Mouse (Mus musculus) kidney, embryonic 14.5 days (tissue): ENCODE data around the gene Pitpna. TPM values are rescaled to one million over a fixed set of nuclear protein-coding genes. Genes with fewer than 3 reads are reported as not detected.

Experiments used
- ATAC-seq: fragments of 200-750 bp; cut with Nextera tagmentation; 2 replicates; pipeline ENCODE4 v1.8.0; 2017; ENCODE audit warnings: moderate number of reproducible peaks, mild to moderate bottlenecking, moderate TSS enrichment, moderate library complexity; ENCODE audit not compliant: low FRiP score, low TSS enrichment
- H3K27ac ChIP-seq: fragments of 300-500 bp; sonication (generic); 2 replicates; pipeline ENCODE4 v1.5.1; 2014; ENCODE audit warnings: low read depth, mild to moderate bottlenecking, low read length, moderate library complexity, mixed read lengths
- H3K27me3 ChIP-seq: fragments of 300-500 bp; sonication (generic); 2 replicates; pipeline ENCODE4 v1.6.1; 2014; ENCODE audit warnings: mild to moderate bottlenecking, low read length; ENCODE audit not compliant: control insufficient read depth, insufficient read depth
- H3K36me3 ChIP-seq: fragments of 300-500 bp; sonication (generic); 2 replicates; pipeline ENCODE4 v1.6.1; 2014; ENCODE audit warnings: low read length, mixed read lengths; ENCODE audit not compliant: control insufficient read depth, insufficient read depth
- H3K4me1 ChIP-seq: fragments of 300-500 bp; sonication (generic); 2 replicates; pipeline ENCODE4 v1.6.1; 2014; ENCODE audit warnings: low read length, mixed read lengths; ENCODE audit not compliant: control insufficient read depth, insufficient read depth
- H3K4me2 ChIP-seq: fragments of 300-500 bp; sonication (generic); replicated peaks from 2 replicates; pipeline ENCODE4 v1.6.1; 2014; ENCODE audit warnings: low read depth, mild to moderate bottlenecking, low read length
- H3K4me3 ChIP-seq: fragments of 300-500 bp; sonication (generic); 2 replicates; pipeline ENCODE4 v1.5.1; 2014; ENCODE audit warnings: mild to moderate bottlenecking, low read length
- H3K9ac ChIP-seq: fragments of 300-500 bp; sonication (generic); 2 replicates; pipeline ENCODE4 v1.6.1; 2014; ENCODE audit warnings: low read depth, mild to moderate bottlenecking, low read length, moderate library complexity
- H3K9me3 ChIP-seq: fragments of 300-500 bp; sonication (generic); 2 replicates; pipeline ENCODE4 v1.6.1; 2016; ENCODE audit warnings: low read length; ENCODE audit not compliant: control insufficient read depth
- WGBS: fragments of 180-500 bp; shearing (Covaris S2); extraction: QIAGEN DNeasy Blood & Tissue Kit; methylation state at CpG from one replicate; pipeline ENCODE4 v1.1.7; 2014; 5-methylcytosine and 5-hydroxymethylcytosine counted together
- polyA plus RNA-seq: library from polyadenylated mRNA; unstranded; fragments of >200 nt; fragmentation: Nextera tagmentation; extraction: Ambion mirVana; gene quantifications from 2 replicates; pipeline ENCODE4 v1.2.1, GENCODE M21; 2014

Pitpna gene
- polyA plus RNA-seq, 1 experiment from 2014 or later = 99.5 TPM

- no peak for ATAC-seq
Observed at GRCm38 (mm10) chr11:75560530-75561409, 27.1 kb upstream of the Pitpna start.

GRCm38 (mm10) chr11:75561410-75561791 is 26.5 kb upstream of the Pitpna start:
- Histone ChIP-seq H3K36me3 (no peaks in the 10 kb centered on the region; the same call in 1 of the 2 replicates), H3K4me1 (peaks cover 9% of the 10 kb centered on the region; the same call in 1 of the 2 replicates), H3K9me3 (no peaks in the 10 kb centered on the region), H3K27ac (no peak overlapping the region), H3K27me3 (no peaks in the 10 kb centered on the region), H3K9ac (no peak overlapping the region), H3K4me3 (no peak overlapping the region), H3K4me2 (no peak overlapping the region)
- 91% methylated on average over 5 of the region's 5 CpGs for WGBS
- no peak for ATAC-seq

More at GRCm38 (mm10) chr11:75560530-75561409, 27.1 kb upstream of the Pitpna start:
- WGBS = 65% methylated on average over 14 of the region's 14 CpGs
- Histone ChIP-seq H3K27ac (no peak overlapping the region), H3K9me3 (no peaks in the 10 kb centered on the region), H3K4me3 (no peak overlapping the region), H3K9ac (no peak overlapping the region), H3K4me1 (peaks cover 5% of the 10 kb centered on the region; the same call in 1 of the 2 replicates), H3K36me3 (no peaks in the 10 kb centered on the region; the same call in 1 of the 2 replicates), H3K27me3 (no peaks in the 10 kb centered on the region), H3K4me2 (no peak overlapping the region)

DNA sequence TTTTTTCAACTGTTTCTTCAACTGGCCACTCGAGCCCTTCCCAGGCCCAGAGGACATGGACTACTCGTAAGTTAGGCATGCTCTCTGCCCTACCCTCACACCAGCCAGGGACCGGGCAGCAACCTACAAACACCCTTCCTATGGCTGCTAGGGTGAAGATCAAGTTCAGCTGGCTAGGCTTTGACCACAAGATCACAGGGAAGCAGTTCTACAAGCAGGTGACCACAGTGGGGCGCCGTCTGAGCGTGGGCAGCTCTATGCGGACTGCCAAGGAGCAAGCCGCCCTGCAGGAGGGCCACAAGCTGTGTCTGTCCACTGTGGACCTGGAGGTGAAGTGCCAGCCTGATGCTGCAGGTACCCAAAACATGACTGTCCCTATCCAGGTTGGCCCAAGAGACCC is 25.1 kb upstream of the Pitpna start:
- Histone ChIP-seq H3K4me1 (peaks cover 10% of the 10 kb centered on the region; the same call in 1 of the 2 replicates), H3K4me2 (no peak overlapping the region), H3K4me3 (no peak overlapping the region), H3K9me3 (no peaks in the 10 kb centered on the region), H3K9ac (no peak overlapping the region), H3K27me3 (no peaks in the 10 kb centered on the region), H3K27ac (no peak overlapping the region), H3K36me3 (no peaks in the 10 kb centered on the region; the same call in 1 of the 2 replicates)
- ATAC-seq = no peak
- WGBS = 90% methylated on average over 8 of the region's 8 CpGs

GRCm38 (mm10) chr11:75563851-75564548 is 23.9 kb upstream of the Pitpna start:
- H3K27ac ChIP-seq = no peak overlapping the region
- no peak overlapping the region for H3K9ac ChIP-seq
- H3K36me3 ChIP-seq = no peaks in the 10 kb centered on the region; the same call in 1 of the 2 replicates
- peaks cover 10% of the 10 kb centered on the region; the same call in 1 of the 2 replicates for H3K4me1 ChIP-seq
- no peak overlapping the region for H3K4me2 ChIP-seq
- 67% methylated on average over 18 of the region's 18 CpGs for WGBS
- no peaks in the 10 kb centered on the region for H3K27me3 ChIP-seq
- no peak overlapping the region for H3K4me3 ChIP-seq
- no peak for ATAC-seq
- no peaks in the 10 kb centered on the region for H3K9me3 ChIP-seq

DNA sequence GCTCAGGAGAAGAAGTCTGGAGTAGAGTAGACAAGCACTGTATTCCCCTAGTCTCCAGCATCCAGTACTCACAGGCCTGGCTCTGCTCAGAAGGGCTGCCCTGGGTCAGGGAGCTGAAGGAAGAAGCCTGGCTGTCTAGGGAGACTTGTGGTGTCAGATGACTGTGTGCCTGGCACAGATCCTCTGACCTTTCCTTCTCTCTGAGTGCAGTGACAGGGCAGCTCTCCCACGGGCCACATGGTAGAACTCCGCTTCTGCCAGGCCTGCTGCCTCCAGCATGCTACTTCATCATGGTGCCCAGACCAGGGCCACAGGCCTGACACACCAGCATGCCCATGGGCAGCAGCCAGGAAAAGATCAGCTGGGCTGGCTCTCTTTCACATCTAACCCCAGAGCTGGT is 22.0 kb upstream of the Pitpna start:
- H3K9me3 ChIP-seq = no peaks in the 10 kb centered on the region
- no peaks in the 10 kb centered on the region for H3K27me3 ChIP-seq
- H3K27ac ChIP-seq = no peak overlapping the region
- no peak overlapping the region for H3K9ac ChIP-seq
- no peaks in the 10 kb centered on the region; the same call in 1 of the 2 replicates for H3K36me3 ChIP-seq
- peaks cover 10% of the 10 kb centered on the region; the same call in 1 of the 2 replicates for H3K4me1 ChIP-seq
- H3K4me2 ChIP-seq = no peak overlapping the region
- 42% methylated on average over 2 of the region's 2 CpGs for WGBS
- ATAC-seq = peak; percentile 51
- H3K4me3 ChIP-seq = no peak overlapping the region

DNA sequence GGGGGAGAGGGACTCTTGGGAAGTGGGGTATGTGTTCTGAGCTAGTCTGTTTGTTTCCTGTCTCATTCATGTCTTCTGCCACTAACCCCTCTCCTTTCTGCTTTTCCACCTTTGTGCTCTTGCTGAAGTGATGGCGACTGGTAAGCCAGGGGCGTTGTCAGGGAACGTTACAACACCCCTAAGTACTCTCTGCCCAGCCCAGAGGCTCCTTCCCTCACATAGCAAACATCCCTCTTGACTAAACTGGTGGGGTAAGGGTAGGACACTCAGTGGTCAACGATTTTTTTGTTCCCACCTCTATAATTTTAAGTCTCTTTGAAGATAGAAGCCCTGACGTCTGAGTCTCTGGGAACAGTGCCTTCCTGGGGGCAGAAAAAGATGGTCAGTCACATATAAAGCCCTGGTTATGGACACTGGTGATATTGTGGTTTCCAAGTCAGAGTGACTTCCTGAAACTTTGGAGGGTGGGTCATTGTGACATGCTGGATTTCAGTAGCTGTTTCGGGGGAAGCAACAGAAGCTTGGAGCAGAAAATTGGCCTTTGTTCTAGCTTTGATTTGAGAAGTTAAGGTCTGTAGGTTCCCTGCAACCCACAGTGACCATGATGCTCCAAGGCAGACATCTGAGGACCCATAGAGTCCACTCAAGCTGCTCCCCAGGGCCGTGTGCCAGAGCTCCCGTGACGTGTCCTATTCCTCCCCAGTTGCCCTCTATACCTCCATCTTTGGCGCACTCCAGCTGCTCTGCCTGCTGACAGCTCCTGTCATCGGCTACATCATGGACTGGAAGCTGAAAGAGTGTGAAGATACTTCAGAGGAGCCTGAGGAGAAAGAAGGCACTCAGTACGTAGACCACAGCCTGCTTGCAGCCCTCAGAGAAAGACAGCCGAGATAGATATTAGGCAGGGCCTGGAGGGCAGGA is 21.4 kb upstream of the Pitpna start:
- Histone ChIP-seq H3K4me1 (peaks cover 10% of the 10 kb centered on the region; the same call in 1 of the 2 replicates), H3K4me2 (no peak overlapping the region), H3K9me3 (no peaks in the 10 kb centered on the region), H3K27me3 (no peaks in the 10 kb centered on the region), H3K27ac (no peak overlapping the region), H3K4me3 (no peak overlapping the region), H3K9ac (no peak overlapping the region), H3K36me3 (no peaks in the 10 kb centered on the region; the same call in 1 of the 2 replicates)
- WGBS = 73% methylated on average over 13 of the region's 13 CpGs
- ATAC-seq = no peak

- no peak overlapping the region for H3K9ac ChIP-seq
- 39% methylated on average over 9 of the region's 9 CpGs for WGBS
- H3K4me1 ChIP-seq = peaks cover 18% of the 10 kb centered on the region
- no peak overlapping the region for H3K27ac ChIP-seq
- H3K36me3 ChIP-seq = no peaks in the 10 kb centered on the region
- no peaks in the 10 kb centered on the region for H3K27me3 ChIP-seq
- no peak overlapping the region for H3K4me2 ChIP-seq
- H3K4me3 ChIP-seq = no peak overlapping the region
- 0 out of 2 replicates have a peak, but pooled peaks have one; percentile 21 for ATAC-seq
- no peaks in the 10 kb centered on the region for H3K9me3 ChIP-seq
Observed at GRCm38 (mm10) chr11:75567346-75568114, 20.4 kb upstream of the Pitpna start.

- Histone ChIP-seq H3K27me3 (no peaks in the 10 kb centered on the region), H3K4me1 (peaks cover 24% of the 10 kb centered on the region), H3K36me3 (no peaks in the 10 kb centered on the region), H3K9ac (no peak overlapping the region), H3K9me3 (no peaks in the 10 kb centered on the region), H3K4me2 (no peak overlapping the region), H3K27ac (no peak overlapping the region), H3K4me3 (no peak overlapping the region)
- ATAC-seq = 0 out of 2 replicates have a peak, but pooled peaks have one; percentile 13
- WGBS = 81% methylated on average over 6 of the region's 6 CpGs
Observed at GRCm38 (mm10) chr11:75568115-75568511, 19.8 kb upstream of the Pitpna start.
